Mouse (Mus musculus): ENCODE data around the gene Slco4a1.
A peak's percentile ranks its signal among the peaks of the same experiment; 100 is the strongest.

Slco4a1 gene

GRCm38 (mm10) chr2:180455723-180456698 lies at the start of gene Slco4a1:
TSS of gene Slco4a1 (plus strand) at chr2:180456245.
- DNase-seq (ENCODE audit: low read depth), result peak; percentile 82

DNA sequence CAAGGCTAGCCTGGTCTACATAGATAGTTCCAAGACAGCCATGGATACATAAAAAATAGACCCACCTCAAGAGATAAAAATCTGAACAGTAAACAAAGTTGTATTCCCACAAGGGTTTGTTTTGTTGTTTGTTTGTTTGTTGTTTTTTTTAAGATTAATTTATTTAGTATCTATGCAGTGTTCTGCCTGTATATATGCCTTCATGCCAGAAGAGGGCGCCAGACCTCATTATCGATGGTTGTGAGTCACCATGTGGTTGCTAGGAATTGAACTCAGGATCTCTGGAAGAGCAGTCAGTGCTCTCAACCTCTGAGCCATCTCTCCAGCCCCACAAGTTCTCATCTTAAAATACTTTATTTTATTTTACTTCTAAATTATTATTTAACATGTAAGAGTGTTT lies 47.6 kb upstream of the Slco4a1 start:
- no peak for DNase-seq (ENCODE audit: low read depth)

DNA sequence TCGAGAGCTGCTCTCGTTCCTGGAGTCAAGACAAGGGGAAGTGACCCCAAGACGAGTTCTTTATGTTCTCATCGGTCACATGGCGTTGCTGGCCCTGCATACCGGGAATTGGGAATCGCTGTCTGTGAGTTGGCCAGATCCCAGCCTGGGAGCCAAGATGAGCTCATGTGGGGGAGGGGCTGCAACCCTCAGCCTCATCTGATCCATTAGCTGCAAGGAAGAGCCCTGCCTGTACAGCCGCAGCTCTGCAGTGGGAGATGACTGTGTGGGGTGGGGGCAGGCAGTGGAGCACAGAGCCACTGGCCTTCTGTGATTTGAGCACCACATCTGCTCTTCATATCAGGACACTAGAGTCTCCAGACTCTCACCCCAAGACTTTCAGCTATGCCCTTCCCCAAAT lies 45.6 kb upstream of the Slco4a1 start:
- DNase-seq (ENCODE audit: low read depth), result no peak

GRCm38 (mm10) chr2:180411013-180411412 lies 45.0 kb upstream of the Slco4a1 start:
- no peak for DNase-seq (ENCODE audit: low read depth)

DNA sequence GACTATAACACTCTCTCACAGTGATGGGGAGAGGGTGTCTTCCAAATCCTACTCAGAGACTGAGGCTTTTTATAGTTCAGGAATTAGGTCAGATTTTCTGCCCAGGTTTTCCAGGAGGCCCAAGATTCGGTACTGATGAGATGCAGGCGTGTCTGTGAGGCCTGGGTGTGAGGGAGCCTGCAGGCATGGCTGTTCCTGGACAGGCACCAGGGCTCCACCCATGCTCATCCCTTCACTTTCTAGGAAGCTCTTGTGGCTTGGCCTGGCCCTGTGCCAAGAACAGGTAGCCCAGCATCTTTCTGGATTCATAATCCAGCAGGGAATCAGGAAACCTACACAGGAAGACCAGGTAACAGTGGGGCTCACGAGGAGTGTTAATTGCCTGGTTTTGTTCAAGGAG lies 40.4 kb upstream of the Slco4a1 start:
- DNase-seq (ENCODE audit: low read depth), result no peak

- DNase-seq (ENCODE audit: low read depth), result no peak
These were observed 38.3 kb upstream of the Slco4a1 start for GRCm38 (mm10) chr2:180417731-180418130.

DNA sequence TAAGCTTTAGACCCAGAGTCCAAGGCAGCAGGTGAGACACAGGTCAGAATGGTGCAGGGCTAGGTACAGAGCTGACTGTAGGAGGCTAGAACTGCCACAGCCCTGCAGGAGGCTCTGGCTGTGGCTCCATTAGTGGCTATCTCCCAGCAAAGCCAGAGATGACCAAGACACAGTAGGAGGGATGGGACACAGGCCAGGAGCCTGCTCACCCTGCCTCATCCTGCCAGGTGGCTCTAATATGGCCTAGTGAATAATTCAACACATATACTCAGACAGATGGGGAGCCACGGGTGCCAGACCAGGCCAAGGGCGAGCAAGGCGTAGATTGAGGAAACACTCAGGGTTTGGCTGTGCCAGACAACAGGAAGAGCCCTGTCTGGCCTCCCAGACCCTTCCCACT lies 35.4 kb upstream of the Slco4a1 start:
- DNase-seq (ENCODE audit: low read depth), result no peak

DNA sequence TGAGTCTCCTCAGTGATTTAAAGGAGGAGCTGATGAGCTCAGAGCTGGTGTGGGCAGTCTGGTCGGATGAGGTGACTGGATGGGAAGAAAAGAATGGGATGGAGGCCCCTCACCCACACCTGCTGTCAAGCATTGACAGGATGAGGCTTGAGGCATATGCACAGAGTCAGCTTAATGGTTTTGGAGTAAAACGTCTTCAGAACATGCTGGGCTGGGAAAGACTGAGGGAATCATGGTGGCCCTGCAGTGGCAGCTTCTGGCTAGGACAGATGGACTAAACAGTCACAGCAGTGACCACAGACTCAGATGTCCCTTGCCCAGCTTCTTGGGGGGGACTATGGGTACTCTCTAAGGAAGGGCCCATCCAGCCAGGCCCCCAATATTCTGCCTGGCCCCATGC lies 30.9 kb upstream of the Slco4a1 start:
- no peak for DNase-seq (ENCODE audit: low read depth)

DNA sequence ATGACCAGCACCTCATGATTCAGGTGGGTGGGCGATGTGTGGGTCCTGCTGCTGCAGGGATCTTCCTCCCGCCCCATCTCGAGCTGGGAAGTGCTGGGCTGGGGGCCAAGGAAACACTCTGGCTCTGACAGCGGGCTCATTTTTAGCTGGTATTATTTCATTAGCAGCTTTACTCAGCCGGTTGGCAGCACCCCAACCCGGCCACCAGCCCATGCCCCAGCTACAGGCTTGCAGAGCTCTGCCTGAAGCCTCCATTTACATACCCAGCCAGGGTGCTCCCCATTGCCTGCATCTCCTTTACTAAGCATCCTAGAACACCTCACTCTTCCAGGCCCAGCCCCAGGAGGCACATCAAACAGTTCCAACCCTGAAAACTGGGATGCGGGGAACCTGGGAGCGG lies 29.0 kb upstream of the Slco4a1 start:
- no peak for DNase-seq (ENCODE audit: low read depth)

DNA sequence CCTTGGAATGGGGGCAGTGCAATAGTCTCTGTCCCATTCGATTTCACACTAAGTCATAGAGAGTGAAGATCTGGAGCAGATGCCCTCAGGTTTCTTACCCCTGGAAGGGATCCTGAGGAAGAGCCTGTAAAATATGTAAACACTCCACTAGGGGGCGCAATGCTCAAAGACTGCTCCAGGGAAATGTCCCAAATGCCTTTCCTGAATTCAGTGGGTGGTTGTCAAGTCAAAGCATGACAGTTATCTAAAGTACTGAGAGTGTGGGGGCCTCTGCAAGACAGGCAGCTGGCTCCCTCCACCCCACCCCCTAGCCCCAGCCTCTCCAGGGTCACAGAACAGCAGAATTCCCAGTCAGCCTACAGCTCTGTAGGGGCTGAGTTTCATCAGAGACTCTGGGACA lies 27.7 kb upstream of the Slco4a1 start:
- DNase-seq (ENCODE audit: low read depth), result no peak

DNA sequence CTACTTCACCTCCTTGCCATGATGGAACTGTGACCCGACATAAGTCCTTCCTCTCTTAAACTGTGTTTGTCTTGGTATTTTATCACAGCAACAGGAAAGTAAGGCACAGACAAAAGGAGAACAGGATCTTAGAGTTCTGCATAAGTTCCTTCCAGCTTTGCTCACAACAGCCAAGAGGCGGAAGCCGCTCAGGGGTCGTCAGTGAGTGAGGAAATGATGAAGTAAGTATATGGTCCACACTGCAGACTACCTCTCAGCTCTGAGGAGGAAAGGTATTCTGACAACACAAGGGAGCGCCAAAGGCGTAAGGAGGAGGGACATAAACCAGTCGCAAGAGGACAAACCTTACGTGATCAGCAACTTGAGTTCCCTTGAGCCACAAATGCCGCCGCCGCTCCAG lies 25.4 kb upstream of the Slco4a1 start:
- no peak for DNase-seq (ENCODE audit: low read depth)

DNA sequence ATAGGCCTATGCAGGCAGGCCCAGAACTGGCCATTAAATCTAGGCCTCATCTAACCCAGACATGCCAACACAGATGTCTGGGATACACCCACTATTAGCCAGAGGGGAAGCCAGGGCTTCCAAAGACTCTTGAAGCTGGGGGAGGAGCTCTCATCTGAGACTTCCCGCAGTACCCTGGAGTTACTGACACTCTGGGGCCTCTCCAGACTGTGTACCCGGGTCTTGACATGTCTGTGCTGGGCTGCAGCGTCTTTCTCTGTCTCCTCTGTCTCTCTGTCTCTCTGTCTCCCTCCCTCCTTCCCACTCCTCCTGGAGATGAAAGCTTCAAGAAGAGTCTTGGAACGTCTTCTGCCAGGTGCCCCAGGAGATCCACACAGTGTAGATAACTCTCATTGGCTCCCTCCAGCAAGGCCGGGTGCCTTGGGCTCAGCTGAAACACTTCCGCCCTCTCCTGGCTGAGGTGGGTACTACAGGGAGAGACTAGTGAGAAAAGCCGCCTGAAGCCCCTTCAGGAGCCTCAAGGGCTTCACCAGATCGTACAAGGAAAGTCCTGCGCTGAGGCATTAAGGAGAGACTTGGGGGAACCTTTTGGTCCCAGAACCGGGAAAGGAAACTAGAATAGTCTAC lies 23.9 kb upstream of the Slco4a1 start:
- peak; percentile 84 for DNase-seq (ENCODE audit: low read depth)

DNA sequence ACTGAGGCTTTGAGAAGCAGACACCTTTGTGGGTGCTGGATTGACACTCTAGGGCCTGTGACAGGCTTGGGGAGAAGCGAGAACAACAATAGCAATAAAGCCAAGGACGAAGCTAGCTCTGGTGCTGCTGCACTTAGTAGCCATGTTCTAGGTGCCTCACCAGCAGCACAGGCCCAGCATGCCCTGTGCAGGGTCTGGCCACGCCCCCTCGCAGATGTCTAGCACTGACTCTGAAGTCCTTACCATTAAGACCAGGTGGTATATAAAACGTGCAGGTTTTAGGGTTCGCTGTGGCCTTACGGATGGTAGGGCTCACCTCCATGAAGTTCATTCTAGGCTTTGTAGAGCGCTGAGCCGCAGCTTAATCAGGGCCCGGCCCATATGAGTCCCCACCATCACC lies 23.3 kb upstream of the Slco4a1 start:
- no peak for DNase-seq (ENCODE audit: low read depth)

GRCm38 (mm10) chr2:180433350-180433749 lies 22.7 kb upstream of the Slco4a1 start:
- no peak for DNase-seq (ENCODE audit: low read depth)

DNA sequence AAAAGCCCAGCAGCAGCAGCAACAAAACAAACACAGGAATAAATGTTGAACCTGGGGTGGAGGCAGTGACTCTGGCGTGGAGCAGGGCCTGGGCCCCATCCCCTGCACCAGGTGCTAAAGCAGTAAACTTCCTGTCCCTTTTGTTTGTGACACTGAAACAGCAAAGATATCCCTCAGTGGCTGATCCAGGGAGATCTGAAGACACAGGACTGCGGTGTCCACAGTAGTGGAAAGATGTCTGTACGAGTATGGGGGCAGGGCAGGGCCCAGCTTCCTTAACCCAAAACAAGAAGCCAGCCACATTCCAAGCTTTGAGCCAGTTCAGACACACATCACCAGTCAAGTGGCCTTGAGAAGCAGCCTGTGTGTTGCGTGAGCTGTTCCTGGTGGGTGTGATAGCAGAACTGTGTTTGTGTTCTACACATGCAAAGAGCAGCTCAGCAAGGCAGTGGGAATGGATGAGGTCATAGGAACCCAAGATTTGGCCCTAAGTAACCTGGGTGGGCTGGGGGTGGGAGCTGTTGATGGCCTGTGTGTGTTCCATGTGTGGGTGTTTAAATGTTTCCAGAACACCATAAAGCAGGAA lies 20.6 kb upstream of the Slco4a1 start:
- no peak for DNase-seq (ENCODE audit: low read depth)

- no peak for DNase-seq (ENCODE audit: low read depth)
These were observed 18.7 kb upstream of the Slco4a1 start for GRCm38 (mm10) chr2:180437149-180437864.

DNA sequence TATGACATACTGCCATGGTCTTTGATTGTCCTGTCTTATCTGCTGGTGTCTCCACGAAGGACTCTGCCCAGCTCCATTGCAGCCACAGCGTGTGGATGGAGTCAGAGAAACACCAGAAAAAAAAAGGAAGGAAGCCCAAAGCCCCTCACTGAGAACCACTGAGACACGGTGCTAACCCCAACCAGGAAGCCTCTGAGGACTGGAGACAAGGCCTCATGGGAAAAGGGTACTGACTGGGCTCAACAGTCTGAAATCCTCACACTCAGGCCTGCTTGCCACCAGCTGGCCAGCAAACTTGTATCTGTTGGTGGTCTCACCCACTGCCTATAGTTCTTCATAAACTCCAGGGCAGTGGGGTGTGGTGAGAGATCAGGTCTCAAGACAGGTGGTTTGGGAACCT lies 16.3 kb upstream of the Slco4a1 start:
- DNase-seq (ENCODE audit: low read depth), result no peak

DNA sequence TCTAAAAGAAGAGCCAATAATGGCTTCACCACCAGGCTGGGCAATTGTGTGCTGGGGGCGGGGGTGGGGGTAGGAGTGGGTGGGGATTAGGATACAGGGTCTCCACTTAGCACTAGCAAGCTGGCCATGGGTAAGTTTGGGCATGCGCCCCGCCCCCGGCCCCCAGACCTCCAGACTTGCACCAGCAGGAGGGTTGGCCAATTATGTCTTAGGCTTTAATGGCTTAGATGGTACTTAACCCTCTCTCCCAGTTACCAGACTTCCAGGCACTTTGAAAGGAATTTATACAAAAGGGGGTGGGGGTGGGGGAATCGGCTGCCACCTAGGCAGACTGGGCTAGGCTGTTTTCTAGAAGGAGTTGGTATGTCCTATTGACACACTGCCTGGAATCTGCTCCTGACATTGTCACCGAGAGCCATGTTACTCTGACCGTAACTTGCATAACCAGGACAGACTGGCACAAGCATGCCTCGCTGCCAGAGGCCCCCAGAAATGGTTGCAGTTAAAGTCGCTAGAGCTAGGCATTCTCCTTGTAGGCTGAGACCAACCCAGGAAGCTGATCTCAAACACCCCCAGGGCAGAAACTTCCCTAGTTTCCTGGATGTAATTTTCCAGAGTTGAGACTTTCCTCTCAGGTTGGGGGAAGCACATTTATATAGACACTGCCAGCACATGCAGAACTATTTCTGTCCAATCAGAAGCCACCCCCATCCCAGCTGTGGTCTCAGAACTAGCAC lies 15.3 kb upstream of the Slco4a1 start:
- no peak for DNase-seq (ENCODE audit: low read depth)

GRCm38 (mm10) chr2:180442061-180442460 lies 14.0 kb upstream of the Slco4a1 start:
- DNase-seq (ENCODE audit: low read depth), result no peak

DNA sequence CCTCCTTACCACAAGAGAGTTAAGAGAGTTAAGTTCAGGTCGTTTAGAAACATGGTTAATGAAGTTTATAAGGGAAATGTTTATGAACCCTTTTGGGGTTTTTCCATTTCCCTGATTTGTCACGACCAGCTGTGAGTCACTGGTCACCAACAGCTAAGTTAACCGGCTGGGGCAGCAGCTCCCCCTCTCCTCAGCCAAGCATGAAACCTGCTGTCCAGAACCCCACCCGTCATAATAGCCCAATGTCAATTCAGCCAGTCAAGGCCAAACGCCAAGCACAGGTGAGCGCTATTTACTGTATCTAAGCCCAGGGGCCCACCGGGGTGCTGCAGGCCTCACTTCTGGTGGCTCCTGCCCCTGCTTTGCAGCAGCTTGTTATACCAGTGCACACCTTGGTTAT lies 12.2 kb upstream of the Slco4a1 start:
- no peak for DNase-seq (ENCODE audit: low read depth)

- DNase-seq (ENCODE audit: low read depth), result no peak
These were observed 10.9 kb upstream of the Slco4a1 start for GRCm38 (mm10) chr2:180444957-180445785.

Measured in c-Kit-positive CD71-negative TER-119-negative erythroid progenitor cells, embryonic 14.5 days (primary cell).